Mouse (Mus musculus) erythroblast, adult 5-6 weeks (primary cell): ENCODE data around the gene Ppip5k2. TPM values are rescaled to one million over a fixed set of nuclear protein-coding genes. Genes with fewer than 3 reads are reported as not detected.

Experiments
- ATAC-seq: replicated peaks from 2 replicates; pipeline ENCODE4 v1.8.0; 2016; ENCODE audit warnings: moderate number of reproducible peaks, mild to moderate bottlenecking, moderate TSS enrichment, inconsistent platforms; ENCODE audit not compliant: poor library complexity, low FRiP score, severe bottlenecking
- total RNA-seq, 2 experiments: library from RNA; stranded (forward) in 1 of 2; stranded (reverse) in 1 of 2; fragments of 150-400 nt in 1 of 2; fragments of 200-764, 138-1000 nt in 1 of 2; gene quantifications; 2 replicates each; pipeline versions ENCODE4 v1.2.3 to v1.2.4; 2015 to 2017; ENCODE audit warnings: low replicate concordance in 2 of 2

Gene Ppip5k2
- total RNA-seq, 2 experiments from 2014 or later, result 13.1 to 15.0 TPM

GRCm38 (mm10) chr1:97672849-97673248, 97.4 kb downstream of the Ppip5k2 start:
- ATAC-seq, result no peak

- no peak for ATAC-seq
These were observed 102.9 kb downstream of the Ppip5k2 start for GRCm38 (mm10) chr1:97667288-97667687.

- no peak for ATAC-seq
These were observed 107.9 kb downstream of the Ppip5k2 start for GRCm38 (mm10) chr1:97662324-97662723.

- peak; percentile 81 for ATAC-seq
These were observed 108.6 kb downstream of the Ppip5k2 start, which contains the start of gene D1Ertd622e for GRCm38 (mm10) chr1:97661406-97662241. Gene D1Ertd622e (minus strand): TSS chr1:97662074.

GRCm38 (mm10) chr1:97660687-97661405, 109.4 kb downstream of the Ppip5k2 start:
- ATAC-seq, result peak; percentile 82

- no peak for ATAC-seq
These were observed 110.8 kb downstream of the Ppip5k2 start for GRCm38 (mm10) chr1:97659405-97659804.

GRCm38 (mm10) chr1:97657786-97658185, 112.4 kb downstream of the Ppip5k2 start:
- no peak for ATAC-seq

GRCm38 (mm10) chr1:97657201-97657600, 113.0 kb downstream of the Ppip5k2 start:
- ATAC-seq, result no peak

Other genes starting within 250 kb of the Ppip5k2 start
- gene D1Ertd622e, start 108.3 kb downstream of the Ppip5k2 start, total RNA-seq (2015; ENCODE audit: low replicate concordance), result 59.6 and 64.9 TPM in 2 replicates
- 55.3 and 93.8 TPM in 2 replicates for gene D1Ertd622e, start 108.3 kb downstream of the Ppip5k2 start, total RNA-seq (2017; ENCODE audit: low replicate concordance)
- gene Gin1, start 239 bp downstream of the Ppip5k2 start, total RNA-seq (2015; ENCODE audit: low replicate concordance), result 8.6 and 9.6 TPM in 2 replicates
- gene Gin1, start 239 bp downstream of the Ppip5k2 start, total RNA-seq (2017; ENCODE audit: low replicate concordance), result 6.8 and 9.6 TPM in 2 replicates